Mouse (Mus musculus) kidney, postnatal 0 days (tissue): ENCODE measurements around the gene Plk3. TPM values are rescaled to one million over a fixed set of nuclear protein-coding genes. Genes with fewer than 3 reads are reported as not detected.

Experiments used
- ATAC-seq: fragments of 200-750 bp; cut with Nextera tagmentation; replicated peaks from 2 replicates; pipeline ENCODE4 v1.8.0; 2017; ENCODE audit warnings: low read depth, moderate number of reproducible peaks, moderate TSS enrichment, moderate library complexity; ENCODE audit not compliant: low FRiP score
- DNase-seq: peaks from one replicate; pipeline ENCODE4 v3.0.0-alpha.2; 2016; ENCODE audit warnings: low spot score
- H3K27ac ChIP-seq: fragments of 300-500 bp; sonication (generic); 2 replicates; pipeline ENCODE4 v1.5.1; 2014; ENCODE audit warnings: mild to moderate bottlenecking
- H3K27me3 ChIP-seq: fragments of 300-500 bp; sonication (generic); 2 replicates; pipeline ENCODE4 v1.6.1; 2014; ENCODE audit warnings: low read length, mixed read lengths; ENCODE audit not compliant: insufficient read depth
- H3K36me3 ChIP-seq: fragments of 300-500 bp; sonication (generic); 2 replicates; pipeline ENCODE4 v1.6.1; 2014; ENCODE audit warnings: low read length, mixed read lengths; ENCODE audit not compliant: insufficient read depth
- H3K4me1 ChIP-seq: fragments of 300-500 bp; sonication (generic); replicated peaks from 2 replicates; pipeline ENCODE4 v1.6.1; 2014; ENCODE audit warnings: antibody characterized with exemption, low read length, mixed read lengths; ENCODE audit not compliant: insufficient read depth
- H3K4me2 ChIP-seq: fragments of 300-500 bp; sonication (generic); 2 replicates; pipeline ENCODE4 v1.6.1; 2014; ENCODE audit warnings: mild to moderate bottlenecking, low read length, moderate library complexity, mixed read lengths
- H3K4me3 ChIP-seq: fragments of 300-500 bp; sonication (generic); replicated peaks from 2 replicates; pipeline ENCODE4 v1.5.1; 2014; ENCODE audit warnings: low read depth, low read length
- H3K9ac ChIP-seq: fragments of 300-500 bp; sonication (generic); 2 replicates; pipeline ENCODE4 v1.6.1; 2014; ENCODE audit warnings: low read depth, low read length
- H3K9me3 ChIP-seq: fragments of 300-500 bp; sonication (generic); replicated peaks from 2 replicates; pipeline ENCODE4 v1.6.1; 2016; ENCODE audit warnings: low read length, inconsistent platforms, mixed read lengths
- CTCF ChIP-seq: IDR thresholded peaks from 2 replicates; pipeline ENCODE4 v1.5.1; 2016; ENCODE audit warnings: antibody characterized with exemption, low read depth, mild to moderate bottlenecking, moderate library complexity
- WGBS: fragments of 180-500 bp; shearing (Covaris S2); extraction: QIAGEN DNeasy Blood & Tissue Kit; methylation state at CpG from one replicate; pipeline ENCODE4 v1.1.7; 2014; 5-methylcytosine and 5-hydroxymethylcytosine counted together
- polyA plus RNA-seq: library from polyadenylated mRNA; unstranded; fragments of >200 nt; fragmentation: Nextera tagmentation; extraction: Ambion mirVana; gene quantifications from 2 replicates; pipeline ENCODE4 v1.2.1, GENCODE M21; 2015

The Plk3 gene
- polyA plus RNA-seq, 1 experiment from 2014 or later = 4.0 TPM

DNA sequence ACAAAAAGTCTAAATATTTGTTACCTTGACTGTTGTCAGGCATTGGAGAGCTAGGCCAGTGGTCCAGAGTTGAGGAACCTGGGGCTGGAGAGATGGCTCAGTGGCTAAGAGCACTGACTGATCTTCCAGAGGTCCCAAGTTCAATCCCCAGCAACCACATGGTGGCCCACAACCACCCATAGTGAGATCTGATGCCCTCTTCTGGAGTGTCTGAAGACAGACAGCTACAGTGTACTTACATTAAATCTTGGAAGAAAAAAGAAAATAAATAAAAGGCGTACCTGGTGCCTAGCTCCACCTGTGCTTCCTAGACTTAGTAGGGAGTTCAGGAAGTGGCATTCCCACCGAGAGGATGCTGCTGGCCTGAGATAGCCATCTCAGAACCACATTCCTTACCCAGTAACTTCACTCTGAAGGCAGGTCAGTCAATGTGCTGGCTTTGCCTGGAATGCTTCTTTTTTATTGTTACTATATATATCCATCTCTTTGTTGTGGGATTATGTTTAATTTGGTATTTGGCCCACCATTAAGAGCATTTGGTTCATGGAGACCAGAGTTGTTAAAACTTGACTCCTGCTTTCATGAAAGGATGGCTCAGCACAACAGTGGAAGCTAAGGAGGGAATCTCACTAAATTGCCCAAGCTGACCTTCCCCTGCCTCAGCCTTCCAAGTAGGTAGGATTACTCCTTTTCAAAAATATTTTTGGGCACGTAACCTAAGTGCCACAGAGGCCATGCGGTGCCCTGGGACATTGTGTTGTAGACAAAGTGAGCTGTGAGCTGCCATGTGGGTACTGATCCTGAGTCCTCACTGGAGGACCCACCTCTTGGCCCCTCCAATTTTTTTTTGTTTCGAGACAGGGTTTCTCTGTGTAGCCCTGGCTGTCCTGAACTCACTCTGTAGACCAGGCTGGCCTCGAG is 15.8 kb upstream of the Plk3 start:
- no peak; the same call in 1 of the 2 replicates for TF ChIP-seq CTCF
- 80% methylated on average over 6 of the region's 6 CpGs for WGBS
- Histone ChIP-seq H3K9ac (no peak overlapping the region), H3K9me3 (no peaks in the 10 kb centered on the region), H3K4me1 (peaks cover 6% of the 10 kb centered on the region; the same call in 1 of the 2 replicates), H3K36me3 (peaks cover 31% of the 10 kb centered on the region), H3K4me3 (no peak overlapping the region), H3K4me2 (no peak overlapping the region), H3K27ac (no peak overlapping the region), H3K27me3 (no peaks in the 10 kb centered on the region)
- ATAC-seq = no peak
- no peak for DNase-seq

- DNase-seq (no peak), ATAC-seq (no peak)
- peaks cover 3% of the 10 kb centered on the region; the same call in 1 of the 2 replicates for H3K4me1 ChIP-seq
- H3K4me2 ChIP-seq = no peak overlapping the region
- no peak for TF ChIP-seq CTCF
- no peak overlapping the region for H3K27ac ChIP-seq
- 70% methylated on average over 24 of the region's 24 CpGs for WGBS
- H3K36me3 ChIP-seq = peaks cover 25% of the 10 kb centered on the region
- no peaks in the 10 kb centered on the region for H3K9me3 ChIP-seq
- H3K27me3 ChIP-seq = no peaks in the 10 kb centered on the region
- H3K4me3 ChIP-seq = no peak overlapping the region
- no peak overlapping the region for H3K9ac ChIP-seq
Measured at GRCm38 (mm10) chr4:117148815-117149214, 15.1 kb upstream of the Plk3 start.

DNA sequence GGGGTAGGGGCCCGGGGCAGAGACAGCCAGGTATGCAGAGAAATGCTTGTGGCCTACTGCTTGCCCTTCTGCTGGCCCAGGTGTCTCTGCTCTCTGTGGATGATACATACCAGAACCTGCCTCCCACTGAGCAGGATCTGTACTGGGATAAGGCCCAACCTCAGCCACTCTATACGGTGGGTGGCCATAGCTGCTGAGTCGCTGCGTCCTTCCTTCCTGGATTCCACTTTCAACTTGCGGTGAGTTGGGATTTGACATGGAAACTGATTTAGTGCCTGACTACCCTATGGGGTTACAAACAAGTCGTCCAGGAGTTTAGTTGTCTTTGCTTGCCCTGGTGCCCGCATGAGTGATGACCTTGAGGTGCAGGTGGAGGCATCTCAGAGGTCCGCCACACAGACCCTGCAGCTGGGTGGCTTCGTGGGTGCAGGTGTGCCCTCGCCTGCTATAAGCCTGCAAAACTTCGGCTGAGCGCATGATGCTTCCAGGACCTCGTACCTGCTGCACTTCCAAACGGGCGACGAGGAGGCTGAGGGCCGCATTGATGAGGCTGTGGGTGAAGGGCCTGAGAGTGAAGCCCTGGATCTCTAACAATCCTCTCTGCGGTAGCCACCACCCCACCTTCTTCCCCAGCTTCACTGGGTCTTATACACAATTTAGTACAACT is 14.4 kb upstream of the Plk3 start:
- Histone ChIP-seq H3K4me2 (no peak overlapping the region), H3K9me3 (no peaks in the 10 kb centered on the region), H3K4me3 (no peak overlapping the region), H3K4me1 (no peaks in the 10 kb centered on the region), H3K36me3 (peaks cover 22% of the 10 kb centered on the region), H3K27me3 (no peaks in the 10 kb centered on the region), H3K9ac (no peak overlapping the region), H3K27ac (no peak overlapping the region)
- no peak for DNase-seq
- WGBS = 63% methylated on average over 18 of the region's 18 CpGs
- no peak for ATAC-seq
- no peak for TF ChIP-seq CTCF

DNA sequence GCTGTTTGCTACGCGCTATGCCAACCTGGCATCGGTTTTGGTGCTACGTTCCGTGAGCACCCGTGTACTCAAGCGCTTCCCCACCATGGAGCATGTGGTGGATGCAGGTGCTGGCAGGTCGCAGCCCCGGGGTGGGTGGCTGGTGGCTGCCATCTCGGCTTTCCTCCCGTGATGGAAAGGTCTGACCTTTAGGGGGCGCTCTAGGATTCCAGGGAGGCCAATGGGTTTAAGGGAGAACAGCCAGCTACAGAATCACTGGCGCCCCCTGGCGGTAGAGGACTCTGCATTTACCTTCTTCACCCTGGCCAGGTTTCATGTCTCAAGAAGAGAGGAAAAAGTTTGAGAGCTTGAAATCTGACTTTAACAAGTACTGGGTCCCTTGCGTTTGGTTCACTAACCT is 12.4 kb upstream of the Plk3 start:
- Histone ChIP-seq H3K9me3 (no peaks in the 10 kb centered on the region), H3K36me3 (peaks cover 5% of the 10 kb centered on the region), H3K4me2 (no peak overlapping the region), H3K27ac (no peak overlapping the region), H3K27me3 (no peaks in the 10 kb centered on the region), H3K4me1 (no peaks in the 10 kb centered on the region), H3K4me3 (no peak overlapping the region), H3K9ac (no peak overlapping the region)
- peak; percentile 23; the same call in 1 of the 2 replicates for ATAC-seq
- peak; percentile 92 for DNase-seq
- 36% methylated on average over 15 of the region's 15 CpGs for WGBS
- peak; percentile 98 for TF ChIP-seq CTCF

DNA sequence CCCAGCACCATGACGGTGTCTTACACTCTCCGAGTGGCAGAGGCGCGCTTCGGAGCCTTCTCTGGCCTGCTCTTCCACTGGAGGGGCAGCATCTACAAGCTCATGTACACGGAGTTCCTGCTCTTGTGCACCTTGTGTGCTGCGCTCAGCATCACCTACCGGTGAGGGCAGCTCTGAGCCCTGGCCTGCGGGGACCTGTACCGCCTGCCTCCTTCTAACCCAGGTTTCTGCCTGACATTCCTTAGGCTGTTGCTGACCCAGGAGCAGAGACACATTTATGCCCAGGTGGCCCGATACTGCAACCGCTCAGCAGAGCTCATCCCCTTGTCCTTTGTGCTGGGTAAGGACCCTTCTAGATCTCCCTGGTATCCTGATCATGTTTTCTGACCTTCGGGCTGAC is 11.5 kb upstream of the Plk3 start:
- H3K4me1 ChIP-seq = no peaks in the 10 kb centered on the region
- no peak overlapping the region for H3K4me2 ChIP-seq
- H3K27me3 ChIP-seq = no peaks in the 10 kb centered on the region
- TF ChIP-seq CTCF = no peak
- no peak for ATAC-seq
- no peak overlapping the region for H3K4me3 ChIP-seq
- 92% methylated on average over 13 of the region's 13 CpGs for WGBS
- no peak overlapping the region for H3K27ac ChIP-seq
- H3K36me3 ChIP-seq = no peaks in the 10 kb centered on the region
- no peaks in the 10 kb centered on the region for H3K9me3 ChIP-seq
- no peak overlapping the region for H3K9ac ChIP-seq
- DNase-seq = no peak

- H3K9me3 ChIP-seq = no peaks in the 10 kb centered on the region
- no peak overlapping the region for H3K4me3 ChIP-seq
- no peak overlapping the region for H3K4me2 ChIP-seq
- no peaks in the 10 kb centered on the region for H3K4me1 ChIP-seq
- no peaks in the 10 kb centered on the region for H3K36me3 ChIP-seq
- no peak for TF ChIP-seq CTCF
- WGBS = 31% methylated on average over 7 of the region's 7 CpGs
- no peak overlapping the region for H3K27ac ChIP-seq
- ATAC-seq (no peak), DNase-seq (no peak)
- H3K27me3 ChIP-seq = no peaks in the 10 kb centered on the region
- no peak overlapping the region for H3K9ac ChIP-seq
Measured at GRCm38 (mm10) chr4:117143023-117143422, 9.3 kb upstream of the Plk3 start.
